Mouse (Mus musculus): ENCODE measurements at regions not wholly inside any gene's neighbourhood (a gene's known extent, or its start where the extent isn't known, plus 50 kb on each side); places are given as distances from the start of the nearest gene placed in this dataset.
A peak's percentile ranks its signal among the peaks of the same experiment; 100 is the strongest.

DNA sequence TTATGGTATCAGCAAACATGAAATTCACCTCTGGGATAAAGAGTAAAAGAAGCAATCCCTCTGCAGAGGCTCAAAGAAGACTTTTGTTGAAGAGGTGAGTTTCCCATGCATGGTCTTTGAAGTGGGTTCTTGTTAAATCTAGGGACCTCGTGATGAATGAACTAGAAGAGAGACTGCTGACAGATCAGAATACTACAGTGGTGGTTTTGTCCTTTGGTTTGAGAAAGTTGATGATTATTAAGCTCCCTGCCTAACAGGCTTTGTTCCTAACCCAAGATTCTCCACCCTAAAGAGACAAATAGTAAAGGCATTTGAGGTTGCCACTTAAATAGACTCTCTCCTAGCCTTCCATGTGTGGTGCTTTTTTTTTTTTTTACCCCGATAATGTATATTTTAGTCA, 707.2 kb upstream of the N6amt1 start:
- no peak overlapping the region for H3K4me2 ChIP-seq (ENCODE audit: low read depth)
- no peaks in the 10 kb centered on the region for H3K36me3 ChIP-seq (ENCODE audit: control insufficient read depth, insufficient read depth)
- H3K4me3 ChIP-seq, result no peak overlapping the region
- H3K27me3 ChIP-seq (ENCODE audit: control insufficient read depth, insufficient read depth, insufficient read length), result no peaks in the 10 kb centered on the region
- TF ChIP-seq SRF (IDR thresholded peaks at IDR 0.05; ENCODE audit: control insufficient read depth, insufficient read length, low read depth) (no peak), REST (IDR thresholded peaks at IDR 0.05; ENCODE audit: insufficient read depth, insufficient read length) (no peak), E2F4 (IDR thresholded peaks at IDR 0.05; ENCODE audit: insufficient read depth) (no peak), MYOG (IDR thresholded peaks at IDR 0.05; ENCODE audit: control insufficient read depth in 1 of 3, insufficient read depth in 1 of 3, insufficient read length in 2 of 3, low read depth in 2 of 3) (no peak), MYOD1 (IDR thresholded peaks at IDR 0.05; ENCODE audit: control insufficient read depth in 1 of 3, insufficient read length in 2 of 3, low read depth in 2 of 3) (no peak), CEBPB (IDR thresholded peaks at IDR 0.05; ENCODE audit: insufficient read depth, poor library complexity, severe bottlenecking) (no peak)
- H3K79me2 ChIP-seq (ENCODE audit: control insufficient read depth, insufficient read depth), result no peaks in the 10 kb centered on the region
- H3ac ChIP-seq (ENCODE audit: control insufficient read depth, insufficient read length), result no peak overlapping the region

DNA sequence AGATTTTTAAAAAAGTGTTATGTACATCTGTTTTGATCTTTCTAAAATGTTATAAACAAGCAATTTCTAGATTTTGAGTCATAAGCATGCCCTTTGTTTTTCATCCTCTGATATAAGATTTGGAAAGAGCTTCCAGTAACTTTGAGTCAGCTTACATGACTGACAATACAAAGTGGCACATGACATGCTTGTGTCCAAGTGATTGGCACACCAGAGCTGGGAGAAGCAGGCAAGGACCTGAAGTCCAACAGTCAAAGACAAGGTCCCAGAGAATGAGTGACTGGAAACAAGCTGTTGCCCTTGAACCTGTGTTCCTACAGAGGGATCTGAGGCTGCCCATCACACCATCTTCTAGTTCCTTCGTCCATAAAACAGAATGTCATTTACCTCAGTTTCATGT, 708.5 kb upstream of the N6amt1 start:
- Histone ChIP-seq H3ac (ENCODE audit: control insufficient read depth, insufficient read length) (no peak overlapping the region), H3K79me2 (ENCODE audit: control insufficient read depth, insufficient read depth) (no peaks in the 10 kb centered on the region), H3K27me3 (ENCODE audit: control insufficient read depth, insufficient read depth, insufficient read length) (no peaks in the 10 kb centered on the region), H3K36me3 (ENCODE audit: control insufficient read depth, insufficient read depth) (no peaks in the 10 kb centered on the region), H3K4me3 (no peak overlapping the region), H3K4me2 (ENCODE audit: low read depth) (no peak overlapping the region)
- TF ChIP-seq REST (IDR thresholded peaks at IDR 0.05; ENCODE audit: insufficient read depth, insufficient read length) (no peak), TCF12 (IDR thresholded peaks at IDR 0.05; ENCODE audit: insufficient read depth, poor library complexity, severe bottlenecking) (no peak), POLR2A (IDR thresholded peaks at IDR 0.05; ENCODE audit: insufficient read length, low read depth) (no peak), TCF3 (IDR thresholded peaks at IDR 0.05; ENCODE audit: insufficient read length, low read depth) (no peak), USF1 (IDR thresholded peaks at IDR 0.05; ENCODE audit: low read depth) (no peak), MAX (IDR thresholded peaks at IDR 0.05; ENCODE audit: low read depth) (no peak), SRF (IDR thresholded peaks at IDR 0.05; ENCODE audit: control insufficient read depth, insufficient read length, low read depth) (no peak), E2F4 (IDR thresholded peaks at IDR 0.05; ENCODE audit: insufficient read depth) (no peak), POLR2AphosphoS2 (IDR thresholded peaks at IDR 0.05; ENCODE audit: insufficient read length, low read depth) (no peak), MYOG (IDR thresholded peaks at IDR 0.05; ENCODE audit: control insufficient read depth in 1 of 3, insufficient read depth in 1 of 3, insufficient read length in 2 of 3, low read depth in 2 of 3) (no peak), CEBPB (IDR thresholded peaks at IDR 0.05; ENCODE audit: insufficient read depth, poor library complexity, severe bottlenecking) (no peak)

DNA sequence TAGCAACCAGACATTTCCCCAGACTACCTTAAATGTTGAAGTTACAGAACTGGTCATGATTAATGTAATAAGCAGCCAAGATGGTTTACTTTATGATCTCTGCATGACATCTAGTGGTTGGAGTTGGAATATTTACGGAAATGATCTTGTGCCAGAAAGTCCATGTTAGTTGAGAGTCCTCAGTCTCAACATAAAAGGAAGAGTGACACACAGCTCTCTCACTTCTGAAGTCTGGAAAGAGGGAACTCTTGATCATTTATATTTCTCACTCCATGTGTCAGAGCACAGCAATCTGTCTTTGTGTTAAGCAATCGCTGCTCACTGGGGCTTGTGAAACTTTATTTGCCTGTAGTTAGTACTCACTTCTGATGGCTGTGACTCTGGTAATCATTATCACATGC, 709.1 kb upstream of the N6amt1 start:
- no peaks in the 10 kb centered on the region for H3K79me2 ChIP-seq (ENCODE audit: control insufficient read depth, insufficient read depth)
- H3K27me3 ChIP-seq (ENCODE audit: control insufficient read depth, insufficient read depth, insufficient read length), result no peaks in the 10 kb centered on the region

DNA sequence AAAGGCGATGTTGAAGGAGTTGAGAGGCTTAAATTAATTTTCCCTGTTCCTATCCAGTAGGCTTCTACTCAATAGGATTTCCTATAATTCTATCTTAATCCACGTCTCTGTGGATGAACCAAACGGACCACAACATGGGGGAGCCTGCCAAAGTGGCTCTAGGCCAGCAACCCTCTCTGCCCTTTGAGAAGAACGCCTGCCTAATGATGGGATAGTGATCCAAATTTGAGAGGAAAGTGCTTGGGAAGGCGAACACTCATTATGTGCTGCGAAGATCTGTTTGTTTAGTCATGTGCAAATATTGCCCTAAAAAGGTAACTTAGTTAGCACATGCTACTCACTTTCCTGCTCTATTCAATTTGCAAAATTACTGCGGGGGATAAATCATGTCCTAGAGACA, 702.5 kb upstream of the Adamts5 start:
- TF ChIP-seq REST (IDR thresholded peaks at IDR 0.05; ENCODE audit: insufficient read depth, insufficient read length) (no peak), MYOD1 (IDR thresholded peaks at IDR 0.05; ENCODE audit: control insufficient read depth in 1 of 3, insufficient read length in 2 of 3, low read depth in 2 of 3) (no peak)
- no peaks in the 10 kb centered on the region for H3K27me3 ChIP-seq (ENCODE audit: control insufficient read depth, insufficient read depth, insufficient read length)

More for the DNA sequence above, 709.1 kb upstream of the N6amt1 start:
- H3K4me2 ChIP-seq (ENCODE audit: low read depth), result no peak overlapping the region
- no peaks in the 10 kb centered on the region for H3K36me3 ChIP-seq (ENCODE audit: control insufficient read depth, insufficient read depth)
- no peak overlapping the region for H3K4me3 ChIP-seq
- TF ChIP-seq E2F4 (IDR thresholded peaks at IDR 0.05; ENCODE audit: insufficient read depth) (no peak), MYOG (IDR thresholded peaks at IDR 0.05; ENCODE audit: control insufficient read depth in 1 of 3, insufficient read depth in 1 of 3, insufficient read length in 2 of 3, low read depth in 2 of 3) (no peak)
- H3ac ChIP-seq (ENCODE audit: control insufficient read depth, insufficient read length), result no peak overlapping the region

DNA sequence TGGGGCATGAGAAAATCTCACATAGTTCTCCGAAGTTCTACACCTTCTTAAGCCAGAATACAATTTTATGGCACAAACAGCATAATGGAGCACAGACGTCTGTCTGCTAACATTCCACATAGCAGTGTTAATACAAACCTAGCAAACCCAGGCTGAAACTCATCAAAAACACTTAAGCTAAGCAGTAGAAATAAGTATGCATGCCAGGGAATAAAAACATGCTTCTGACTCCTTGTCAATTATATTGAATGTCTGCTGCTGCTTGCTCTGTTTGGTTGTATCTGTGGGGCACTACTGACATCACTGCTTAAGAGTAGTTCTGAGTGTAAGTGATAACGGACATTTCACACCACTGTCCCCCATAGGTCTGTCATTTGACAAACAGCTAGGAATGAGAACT, 693.4 kb upstream of the Adamts5 start:
- no peak overlapping the region for H3K4me2 ChIP-seq (ENCODE audit: low read depth)
- no peaks in the 10 kb centered on the region for H3K36me3 ChIP-seq (ENCODE audit: control insufficient read depth, insufficient read depth)
- no peaks in the 10 kb centered on the region for H3K27me3 ChIP-seq (ENCODE audit: control insufficient read depth, insufficient read depth, insufficient read length)
- no peaks in the 10 kb centered on the region for H3K79me2 ChIP-seq (ENCODE audit: control insufficient read depth, insufficient read depth)
- no peak overlapping the region for H3K4me3 ChIP-seq
- H3ac ChIP-seq (ENCODE audit: control insufficient read depth, insufficient read length), result no peak overlapping the region
- TF ChIP-seq MYOG (IDR thresholded peaks at IDR 0.05; ENCODE audit: control insufficient read depth in 1 of 3, insufficient read depth in 1 of 3, insufficient read length in 2 of 3, low read depth in 2 of 3), result no peak
- TF ChIP-seq CEBPB (IDR thresholded peaks at IDR 0.05; ENCODE audit: insufficient read depth, poor library complexity, severe bottlenecking), result no peak
- TF ChIP-seq POLR2AphosphoS2 (IDR thresholded peaks at IDR 0.05; ENCODE audit: insufficient read length, low read depth), result no peak
- TF ChIP-seq USF1 (IDR thresholded peaks at IDR 0.05; ENCODE audit: low read depth), result no peak

More for the DNA sequence above, 702.5 kb upstream of the Adamts5 start:
- no peak overlapping the region for H3ac ChIP-seq (ENCODE audit: control insufficient read depth, insufficient read length)
- H3K36me3 ChIP-seq (ENCODE audit: control insufficient read depth, insufficient read depth), result no peaks in the 10 kb centered on the region
- H3K4me2 ChIP-seq (ENCODE audit: low read depth), result no peak overlapping the region
- no peaks in the 10 kb centered on the region for H3K79me2 ChIP-seq (ENCODE audit: control insufficient read depth, insufficient read depth)
- no peak overlapping the region for H3K4me3 ChIP-seq

DNA sequence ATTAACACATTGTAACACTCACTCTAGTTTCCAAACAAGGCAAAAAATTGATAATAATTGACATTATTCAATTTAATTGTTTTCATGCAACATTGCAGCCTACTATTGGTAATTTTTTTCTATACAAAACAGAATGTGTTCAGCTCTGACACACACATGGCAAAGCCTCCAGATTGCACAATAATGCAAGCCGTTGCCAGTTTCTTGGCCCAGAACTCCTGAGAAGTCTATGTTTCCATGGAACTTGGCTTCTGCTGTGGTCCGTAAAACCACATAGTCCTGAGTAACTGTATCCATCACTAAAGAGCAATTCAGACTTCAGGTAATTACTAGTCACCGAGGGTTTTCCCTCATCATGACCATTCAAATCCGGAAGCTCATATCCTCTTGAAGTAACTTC, 684.4 kb upstream of the Adamts5 start:
- Histone ChIP-seq H3K36me3 (ENCODE audit: control insufficient read depth, insufficient read depth) (no peaks in the 10 kb centered on the region), H3ac (ENCODE audit: control insufficient read depth, insufficient read length) (no peak overlapping the region), H3K4me3 (no peak overlapping the region), H3K79me2 (ENCODE audit: control insufficient read depth, insufficient read depth) (no peaks in the 10 kb centered on the region), H3K4me2 (ENCODE audit: low read depth) (no peak overlapping the region), H3K27me3 (ENCODE audit: control insufficient read depth, insufficient read depth, insufficient read length) (no peaks in the 10 kb centered on the region)
- TF ChIP-seq CEBPB (IDR thresholded peaks at IDR 0.05; ENCODE audit: insufficient read depth, poor library complexity, severe bottlenecking) (peak; percentile 96), POLR2A (IDR thresholded peaks at IDR 0.05; ENCODE audit: insufficient read length, low read depth) (no peak), E2F4 (IDR thresholded peaks at IDR 0.05; ENCODE audit: insufficient read depth) (no peak)

Data from myocyte (in vitro differentiated cells).